Mouse (Mus musculus) ES-E14 (cell line): ENCODE data around the gene 4933430I17Rik. TPM values are rescaled to one million over a fixed set of nuclear protein-coding genes. Genes with fewer than 3 reads are reported as not detected.

Experiments used
- DNase-seq: peaks from one replicate; pipeline ENCODE4 v3.0.0-alpha.2; 2013; ENCODE audit warnings: low read depth, low spot score
- H3K27ac ChIP-seq: 2 replicates; pipeline ENCODE4 v1.5.1; 2012; ENCODE audit warnings: low read depth, mild to moderate bottlenecking, low read length, moderate library complexity, mixed read lengths; ENCODE audit not compliant: poor library complexity, insufficient read depth, severe bottlenecking
- H3K36me3 ChIP-seq: 2 replicates; pipeline ENCODE4 v1.6.1; 2012; ENCODE audit warnings: mild to moderate bottlenecking, low read length, moderate library complexity, mixed read lengths; ENCODE audit not compliant: control insufficient read depth, poor library complexity, insufficient read depth, severe bottlenecking
- H3K4me1 ChIP-seq, 2 experiments: fragments of 150-350 bp in 1 of 2; sonication (generic) in 1 of 2; 2 replicates each; pipeline ENCODE4 v1.6.1; 2012; ENCODE audit warnings: low read length in 2 of 2, mild to moderate bottlenecking in 1 of 2, mixed read lengths in 1 of 2; ENCODE audit not compliant: control insufficient read depth in 2 of 2, insufficient read depth in 2 of 2, poor library complexity in 1 of 2
- H3K4me3 ChIP-seq, 2 experiments: fragments of 150-350 bp in 1 of 2; sonication (generic) in 1 of 2; 2 replicates each; pipeline ENCODE4 v1.5.1; 2012; ENCODE audit warnings: low read length in 2 of 2, low read depth in 1 of 2, mild to moderate bottlenecking in 1 of 2, mixed read lengths in 1 of 2; ENCODE audit not compliant: insufficient read depth in 1 of 2, poor library complexity in 1 of 2, severe bottlenecking in 1 of 2
- H3K9ac ChIP-seq: 2 replicates; pipeline ENCODE4 v1.6.1; 2012; ENCODE audit warnings: low read depth, mild to moderate bottlenecking, low read length, mixed read lengths; ENCODE audit not compliant: poor library complexity, insufficient read depth, severe bottlenecking
- H3K9me3 ChIP-seq: fragments of 150-350 bp; sonication (generic); 2 replicates; pipeline ENCODE4 v1.6.1; 2012; ENCODE audit warnings: low read depth, mild to moderate bottlenecking, low read length; ENCODE audit not compliant: control insufficient read depth, insufficient read depth
- CHD2 ChIP-seq: IDR thresholded peaks from 2 replicates; pipeline ENCODE4 v1.6.1; 2014; ENCODE audit warnings: mild to moderate bottlenecking, low read depth, low read length, inconsistent platforms
- HCFC1 ChIP-seq: IDR thresholded peaks from 2 replicates; pipeline ENCODE4 v1.6.1; 2012; ENCODE audit warnings: low read length, inconsistent platforms, borderline replicate concordance; ENCODE audit not compliant: insufficient read depth
- MAFK ChIP-seq: IDR thresholded peaks from 2 replicates; pipeline ENCODE4 v1.6.1; 2014; ENCODE audit warnings: mild to moderate bottlenecking, low read depth, low read length, inconsistent platforms; ENCODE audit not compliant: insufficient read depth
- ZC3H11A ChIP-seq: IDR thresholded peaks from 2 replicates; pipeline ENCODE4 v1.6.1; 2012; ENCODE audit warnings: low read depth, mild to moderate bottlenecking, inconsistent platforms, low read length, borderline replicate concordance
- ZNF384 ChIP-seq: IDR thresholded peaks from 2 replicates; pipeline ENCODE4 v1.6.1; 2012; ENCODE audit warnings: low read depth, low read length, inconsistent platforms
- in situ Hi-C, 2 experiments: fragments of 600-800 bp; cut with MboI; formaldehyde crosslinking; loops; one replicate each; pipeline ENCODE4 v1.15.1; 2025; ENCODE audit warnings: low sequenced_read_pairs in 2 of 2, inconsistent platforms in 1 of 2; ENCODE audit not compliant: unreplicated experiment in 2 of 2
- total RNA-seq: library from RNA; depleted of rRNA; stranded (reverse); fragments of 300-350 nt; gene quantifications from 2 replicates; pipeline ENCODE4 v1.2.3, GENCODE M21; 2012

Gene 4933430I17Rik
- total RNA-seq, 1 experiment, result 0.27 TPM

DNA sequence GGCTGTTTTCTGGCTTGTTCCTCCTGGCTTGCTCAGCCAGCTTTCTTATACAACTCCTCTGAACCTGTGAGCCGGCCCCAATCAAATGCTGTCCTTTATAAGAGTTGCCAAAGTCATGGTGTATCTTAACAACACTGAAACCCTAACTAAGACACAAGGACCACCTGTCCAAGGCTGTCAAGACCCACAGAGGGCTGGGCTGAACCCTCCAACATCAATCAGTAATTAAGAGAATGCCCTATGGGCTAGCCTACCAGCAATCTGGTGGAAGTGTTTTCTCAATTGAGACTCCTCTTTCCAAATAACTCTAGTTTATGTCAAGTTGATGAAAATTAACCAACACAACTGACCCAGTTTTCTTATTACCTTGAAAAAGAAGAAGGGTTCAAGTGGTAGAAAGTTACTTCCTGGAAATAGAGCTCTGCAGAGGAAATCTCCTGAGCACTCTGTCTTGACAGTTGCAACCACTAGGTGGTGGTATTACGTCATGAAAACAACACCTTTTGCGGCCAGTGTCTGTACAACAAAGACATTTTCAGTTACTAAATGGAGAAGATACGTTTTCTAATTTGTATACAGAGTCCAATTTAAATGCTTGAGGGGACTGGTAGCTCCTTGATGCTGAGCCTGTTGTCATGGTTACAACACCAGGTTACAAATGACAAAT lies 35.9 kb downstream of the 4933430I17Rik start:
- H3K9ac ChIP-seq, result no peak overlapping the region
- no peaks in the 10 kb centered on the region for H3K36me3 ChIP-seq
- in situ Hi-C loops, result loop anchor here (10.0 to 25.0 kb wide), 2 partner anchors 134 to 201 kb away; no protein-coding TSS in a partner anchor
- H3K9me3 ChIP-seq, result no peaks in the 10 kb centered on the region
- H3K27ac ChIP-seq, result no peak overlapping the region
- peak; percentile 57 for DNase-seq
- TF ChIP-seq ZC3H11A (peak; percentile 96), ZNF384 (no peak)
- no peak overlapping the region for H3K4me3 ChIP-seq
- H3K4me1 ChIP-seq, result no peaks in the 10 kb centered on the region

DNA sequence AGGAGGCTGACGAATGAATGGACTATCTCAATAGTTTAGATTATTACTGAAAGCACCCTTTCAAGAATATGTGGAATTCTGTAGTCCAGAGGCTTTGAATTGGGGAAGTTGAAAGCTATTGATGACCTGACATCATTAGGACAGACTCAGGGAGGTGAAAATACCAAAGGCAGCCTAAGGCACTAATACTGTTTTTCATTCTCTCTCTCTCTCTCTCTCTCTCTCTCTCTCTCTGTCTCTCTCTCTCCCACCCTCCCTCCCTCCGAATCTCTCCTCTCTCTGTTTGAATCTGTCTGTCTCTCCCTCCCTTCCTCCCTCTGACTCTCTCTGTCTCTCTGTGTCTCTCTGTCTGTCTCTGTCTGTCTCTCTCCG lies 36.4 kb downstream of the 4933430I17Rik start:
- H3K4me3 ChIP-seq, result no peak overlapping the region
- H3K9me3 ChIP-seq, result no peaks in the 10 kb centered on the region
- DNase-seq, result no peak
- H3K4me1 ChIP-seq, result no peaks in the 10 kb centered on the region
- in situ Hi-C loops, result loop anchor here (10.0 to 25.0 kb wide), 2 partner anchors 133 to 201 kb away; no protein-coding TSS in a partner anchor
- TF ChIP-seq MAFK (no peak), HCFC1 (no peak), CHD2 (no peak), ZC3H11A (no peak), ZNF384 (no peak)
- no peak overlapping the region for H3K27ac ChIP-seq
- no peak overlapping the region for H3K9ac ChIP-seq
- no peaks in the 10 kb centered on the region for H3K36me3 ChIP-seq

DNA sequence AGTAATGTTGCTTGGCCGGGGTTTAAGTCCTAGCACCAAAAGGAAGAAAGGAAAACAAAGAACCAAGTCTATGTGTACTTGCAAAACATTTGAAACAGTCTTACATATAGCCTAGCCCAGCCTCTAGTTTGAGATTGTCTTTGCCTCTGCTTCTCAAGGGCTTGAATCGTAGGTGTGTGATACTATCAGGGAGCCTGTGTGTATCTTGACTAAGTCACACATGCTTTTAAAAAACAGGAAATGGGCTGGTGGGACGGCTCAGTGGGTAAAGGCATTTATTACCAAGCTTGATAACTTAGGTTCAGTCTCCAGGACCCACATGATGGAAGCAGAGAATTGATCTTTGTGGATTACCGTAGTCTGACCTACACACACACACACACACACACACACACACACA lies 36.8 kb downstream of the 4933430I17Rik start:
- no peak for TF ChIP-seq ZC3H11A
- TF ChIP-seq ZNF384, result no peak
- no peak for TF ChIP-seq CHD2
- TF ChIP-seq HCFC1, result no peak
- no peak for TF ChIP-seq MAFK

DNA sequence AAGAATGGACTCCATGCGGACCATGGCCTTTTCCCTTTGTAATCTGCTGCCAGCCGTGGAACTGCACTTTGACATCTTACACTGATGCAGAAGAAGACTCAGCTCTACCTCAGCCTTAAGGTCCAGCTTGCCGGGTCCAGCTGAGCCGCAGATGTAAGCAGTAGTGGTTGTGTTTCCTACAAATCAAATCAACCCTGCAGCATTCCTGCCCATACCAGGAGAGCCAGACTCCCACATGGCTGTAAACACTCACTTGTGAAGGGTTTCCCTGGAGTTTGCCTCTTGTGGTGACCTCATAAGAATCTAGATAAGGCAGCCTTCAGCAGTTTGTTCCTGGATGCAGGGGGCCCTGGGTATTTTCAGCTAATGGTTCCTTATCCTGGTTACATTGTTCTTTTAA lies 41.4 kb downstream of the 4933430I17Rik start:
- Histone ChIP-seq H3K9ac (no peak overlapping the region), H3K27ac (no peak overlapping the region), H3K36me3 (no peaks in the 10 kb centered on the region), H3K4me1 (no peaks in the 10 kb centered on the region), H3K9me3 (no peaks in the 10 kb centered on the region), H3K4me3 (no peak overlapping the region)
- no peak for DNase-seq
- no peak for TF ChIP-seq ZC3H11A
- TF ChIP-seq CHD2, result no peak
- TF ChIP-seq HCFC1, result no peak
- no peak for TF ChIP-seq ZNF384
- no peak for TF ChIP-seq MAFK
- in situ Hi-C loops, result loop anchor here (10.0 to 25.0 kb wide), 2 partner anchors 128 to 196 kb away; no protein-coding TSS in a partner anchor

More for the DNA sequence above, 36.8 kb downstream of the 4933430I17Rik start:
- in situ Hi-C loops, result loop anchor here (10.0 to 25.0 kb wide), 2 partner anchors 133 to 200 kb away; no protein-coding TSS in a partner anchor
- Histone ChIP-seq H3K9ac (no peak overlapping the region), H3K4me1 (no peaks in the 10 kb centered on the region), H3K36me3 (no peaks in the 10 kb centered on the region), H3K27ac (no peak overlapping the region), H3K9me3 (no peaks in the 10 kb centered on the region), H3K4me3 (no peak overlapping the region)
- no peak for DNase-seq

DNA sequence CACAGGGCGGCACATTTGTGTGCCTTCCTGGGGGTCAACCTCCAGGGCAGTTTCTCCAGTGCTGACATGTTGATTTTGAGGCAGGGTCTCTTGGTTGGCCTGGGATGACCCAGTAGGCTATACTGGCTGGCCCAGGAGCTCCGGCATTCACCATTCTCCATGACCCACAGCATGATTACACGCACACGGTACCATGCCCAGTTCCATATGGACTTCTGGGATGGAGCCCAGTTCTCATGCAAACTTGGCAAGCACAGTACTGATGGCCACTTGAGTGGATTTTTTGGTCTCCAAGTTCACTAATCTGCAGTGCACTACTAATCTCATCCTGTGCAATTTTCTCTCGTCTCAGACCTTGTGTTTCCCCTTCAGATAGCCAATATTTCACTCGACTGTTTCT lies 42.5 kb downstream of the 4933430I17Rik start:
- in situ Hi-C loops, result loop anchor here (10.0 to 25.0 kb wide), 2 partner anchors 127 to 195 kb away; no protein-coding TSS in a partner anchor
- no peak overlapping the region for H3K27ac ChIP-seq
- no peaks in the 10 kb centered on the region for H3K4me1 ChIP-seq
- DNase-seq, result no peak
- no peak overlapping the region for H3K9ac ChIP-seq
- H3K4me3 ChIP-seq, result no peak overlapping the region
- H3K36me3 ChIP-seq, result no peaks in the 10 kb centered on the region
- TF ChIP-seq ZNF384 (no peak), ZC3H11A (no peak), HCFC1 (no peak), CHD2 (no peak), MAFK (no peak)
- no peaks in the 10 kb centered on the region for H3K9me3 ChIP-seq
